Mouse (Mus musculus) thymus, adult 2 months (tissue): ENCODE measurements around the gene Jhy.

Source experiments
- CTCF ChIP-seq: fragments of 200-500 bp; IDR thresholded peaks from 2 replicates; pipeline ENCODE4 v1.5.1; 2012; ENCODE audit warnings: mild to moderate bottlenecking, control low read depth, low read length, moderate library complexity, borderline replicate concordance; ENCODE audit not compliant: control insufficient read depth, poor library complexity, insufficient read depth; ENCODE audit errors: extremely low read depth
- POLR2A ChIP-seq: fragments of 200-500 bp; IDR thresholded peaks from 2 replicates; pipeline ENCODE4 v1.6.1; 2012; ENCODE audit warnings: mild to moderate bottlenecking, low read length, control low read depth, moderate library complexity; ENCODE audit not compliant: control insufficient read depth, poor library complexity, insufficient read depth; ENCODE audit errors: extremely low read depth

- TF ChIP-seq POLR2A = no peak
- no peak for TF ChIP-seq CTCF
Observed at GRCm38 (mm10) chr9:40991511-40991910, 27.6 kb upstream of the Jhy start.
